Comparison of ENCODE assay signal across 24 mouse cellular contexts in genomic region chr17:43110168-43110885, GRCm38 (mm10).
DNase-seq lines count a peak whose midpoint lies in the region; ATAC-seq and TF ChIP-seq lines count a peak whose summit lies in the region.
"Had no signal": no experiment of that assay in that cellular context is flagged by ENCODE, and none has a peak within 500 bp of the region (broad histone marks: within the 10 kb centered on the region; RNA-seq: fewer than 3 reads in every experiment).

No protein-coding gene starts in this region.

- 48% methylated on average over 9 of the region's 9 CpGs for WGBS in kidney, adult 2 months
- 61% methylated on average over 9 of the region's 9 CpGs for WGBS in kidney, postnatal 0 days
- WGBS in midbrain, embryonic 11.5 days: 83% methylated on average over 9 of the region's 9 CpGs
- 76% methylated on average over 9 of the region's 9 CpGs for WGBS in midbrain, embryonic 14.5 days

- no peaks in the 10 kb centered on the region for H3K36me3 ChIP-seq in kidney, adult 2 months (ENCODE audit: control insufficient read depth, insufficient read depth, low read length)
- no peaks in the 10 kb centered on the region for H3K36me3 ChIP-seq in kidney, postnatal 0 days (ENCODE audit: insufficient read depth, low read length)
- H3K36me3 ChIP-seq in midbrain, embryonic 11.5 days (ENCODE audit: control insufficient read depth, insufficient read depth, low read length): no peaks in the 10 kb centered on the region
- no peaks in the 10 kb centered on the region for H3K36me3 ChIP-seq in midbrain, embryonic 14.5 days (ENCODE audit: control insufficient read depth, insufficient read depth, low read length)
- H3K36me3 ChIP-seq: embryonic facial prominence, embryonic 13.5 days; embryonic facial prominence, embryonic 15.5 days; forebrain, embryonic 10.5 days; forebrain, embryonic 12.5 days had no signal

- peaks cover 52% of the 10 kb centered on the region for H3K4me1 ChIP-seq in kidney, adult 2 months (ENCODE audit: control insufficient read depth, insufficient read depth, low read length)
- H3K4me1 ChIP-seq in kidney, postnatal 0 days (replicated peaks; ENCODE audit: insufficient read depth, low read length): 0 out of 2 replicates have a peak, but pooled peaks cover 11% of the 10 kb centered on the region
- no peaks in the 10 kb centered on the region for H3K4me1 ChIP-seq in midbrain, embryonic 11.5 days (ENCODE audit: control insufficient read depth, insufficient read depth, low read length)
- H3K4me1 ChIP-seq in midbrain, embryonic 14.5 days (ENCODE audit: control insufficient read depth, insufficient read depth, low read length): 0 out of 2 replicates have a peak, but pooled peaks cover 3% of the 10 kb centered on the region
- H3K4me1 ChIP-seq: embryonic facial prominence, embryonic 13.5 days; embryonic facial prominence, embryonic 15.5 days; forebrain, embryonic 10.5 days; forebrain, embryonic 12.5 days had no signal

- H3K27ac ChIP-seq in kidney, adult 2 months (ENCODE audit: insufficient read depth, low read depth, low read length): peak overlapping the region; percentile 100
- H3K27ac ChIP-seq in kidney, postnatal 0 days: 0 out of 2 replicates have a peak overlapping the region, but pooled peaks have one; percentile 25
- no peak overlapping the region for H3K27ac ChIP-seq in midbrain, embryonic 11.5 days (ENCODE audit: low read depth, low read length)
- H3K27ac ChIP-seq in midbrain, embryonic 14.5 days (replicated peaks; ENCODE audit: low read depth, low read length): no peak overlapping the region
- H3K27ac ChIP-seq: embryonic facial prominence, embryonic 13.5 days; embryonic facial prominence, embryonic 15.5 days; forebrain, embryonic 10.5 days; forebrain, embryonic 12.5 days had no signal

- no peak for TF ChIP-seq CTCF in kidney, adult 2 months (conservative IDR thresholded peaks at IDR 0.05; ENCODE audit: insufficient read depth, insufficient read length, low read depth, low read length)
- no peak for TF ChIP-seq CTCF in kidney, postnatal 0 days (IDR thresholded peaks at IDR 0.05; ENCODE audit: low read depth)

- peak; percentile 39 for DNase-seq in kidney, adult 11 months
- no peak for DNase-seq in kidney, adult 8-10 months
- DNase-seq in kidney, adult 2 months: peak; percentile 56
- DNase-seq in kidney, postnatal 14 days: no peak
- DNase-seq in kidney, postnatal 0 days (ENCODE audit: low spot score): no peak
- no peak for DNase-seq in kidney, postnatal 10 days
- peak; percentile 72 for DNase-seq in midbrain, embryonic 11.5 days (ENCODE audit: low spot score, missing footprints)
- no peak for DNase-seq in midbrain, embryonic 14.5 days
- DNase-seq: adrenal gland, adult 2 months; adrenal gland, postnatal 10 days; adrenal gland, postnatal 25 days; cerebellum, adult 11 months; cerebellum, adult 18-20 months; cerebellum, adult 8-10 months; cerebellum, adult 9-11 months; cerebellum, postnatal 14 days; cerebellum, postnatal 36 days; embryo, embryonic 11 days had no signal

- H3K4me2 ChIP-seq in kidney, postnatal 0 days (ENCODE audit: low read length): no peak overlapping the region
- no peak overlapping the region for H3K4me2 ChIP-seq in midbrain, embryonic 11.5 days
- H3K4me2 ChIP-seq in midbrain, embryonic 14.5 days (ENCODE audit: low read length): no peak overlapping the region
- H3K4me2 ChIP-seq: embryonic facial prominence, embryonic 13.5 days; embryonic facial prominence, embryonic 15.5 days; forebrain, embryonic 12.5 days had no signal

- no peak for ATAC-seq in kidney, postnatal 0 days (replicated peaks; ENCODE audit: low FRiP score, low read depth)
- no peak for ATAC-seq in midbrain, embryonic 11.5 days (ENCODE audit: low FRiP score)
- ATAC-seq in midbrain, embryonic 14.5 days (ENCODE audit: low FRiP score, low TSS enrichment): no peak
- ATAC-seq: forebrain, embryonic 14.5 days had no signal

- H3K27me3 ChIP-seq in kidney, adult 2 months (replicated peaks; ENCODE audit: control insufficient read depth, insufficient read depth, low read length): no peaks in the 10 kb centered on the region
- no peaks in the 10 kb centered on the region for H3K27me3 ChIP-seq in kidney, postnatal 0 days (ENCODE audit: insufficient read depth, low read length)
- no peaks in the 10 kb centered on the region for H3K27me3 ChIP-seq in midbrain, embryonic 11.5 days (ENCODE audit: control insufficient read depth, insufficient read depth, low read length)
- no peaks in the 10 kb centered on the region for H3K27me3 ChIP-seq in midbrain, embryonic 14.5 days (ENCODE audit: control insufficient read depth, insufficient read depth, low read length)
- H3K27me3 ChIP-seq: embryonic facial prominence, embryonic 13.5 days; embryonic facial prominence, embryonic 15.5 days; forebrain, embryonic 12.5 days had no signal

- H3K9ac ChIP-seq in kidney, postnatal 0 days (ENCODE audit: low read depth, low read length): no peak overlapping the region
- no peak overlapping the region for H3K9ac ChIP-seq in midbrain, embryonic 11.5 days (ENCODE audit: low read length)
- no peak overlapping the region for H3K9ac ChIP-seq in midbrain, embryonic 14.5 days (replicated peaks; ENCODE audit: low read length)
- H3K9ac ChIP-seq: embryonic facial prominence, embryonic 13.5 days; embryonic facial prominence, embryonic 15.5 days; forebrain, embryonic 12.5 days had no signal

- TF ChIP-seq POLR2A in kidney, adult 2 months (IDR thresholded peaks at IDR 0.05; ENCODE audit: low read depth, low read length): no peak

- H3K4me3 ChIP-seq in kidney, adult 2 months (ENCODE audit: insufficient read depth, low read depth, low read length): no peak overlapping the region
- H3K4me3 ChIP-seq in kidney, postnatal 0 days (replicated peaks; ENCODE audit: low read depth, low read length): no peak overlapping the region
- no peak overlapping the region for H3K4me3 ChIP-seq in midbrain, embryonic 11.5 days (ENCODE audit: low read depth, low read length)
- H3K4me3 ChIP-seq in midbrain, embryonic 14.5 days (replicated peaks; ENCODE audit: low read depth, low read length): no peak overlapping the region
- H3K4me3 ChIP-seq: embryonic facial prominence, embryonic 13.5 days; embryonic facial prominence, embryonic 15.5 days; erythroblast, embryonic 14.5 days; forebrain, embryonic 10.5 days; forebrain, embryonic 12.5 days had no signal

- H3K9me3 ChIP-seq in kidney, postnatal 0 days (replicated peaks; ENCODE audit: low read length): no peaks in the 10 kb centered on the region
- no peaks in the 10 kb centered on the region for H3K9me3 ChIP-seq in midbrain, embryonic 11.5 days (ENCODE audit: control insufficient read depth, low read length)
- no peaks in the 10 kb centered on the region for H3K9me3 ChIP-seq in midbrain, embryonic 14.5 days (ENCODE audit: control insufficient read depth, low read length)
- H3K9me3 ChIP-seq: embryonic facial prominence, embryonic 13.5 days; embryonic facial prominence, embryonic 15.5 days; forebrain, embryonic 10.5 days; forebrain, embryonic 12.5 days had no signal

Comparison
In these comparisons a context has a peak if more than half of its experiments do, and no peak if none do; other contexts are left out.
1. DNase-seq: peak in kidney, adult 11 months (single experiment), kidney, adult 2 months (single experiment) and midbrain, embryonic 11.5 days (single experiment); none in kidney, adult 8-10 months (0 of 2), kidney, postnatal 14 days (single experiment), kidney, postnatal 0 days (single experiment), kidney, postnatal 10 days (single experiment) and midbrain, embryonic 14.5 days (single experiment).
2. H3K27ac ChIP-seq: peak in kidney, adult 2 months (single experiment) and kidney, postnatal 0 days (single experiment); none in midbrain, embryonic 11.5 days (single experiment) and midbrain, embryonic 14.5 days (single experiment).